Mouse (Mus musculus) G1E (cell line): Measurements from ENCODE around the gene Gm17019. TPM values are rescaled to one million over a fixed set of nuclear protein-coding genes. Genes with fewer than 3 reads are reported as not detected.
"Not testable (repeated sequence)": the region's sequence is repeated elsewhere in the genome, so short reads cannot be mapped to it uniquely, and the experiment has no call there.

Source experiments
- ATAC-seq: 2 replicates; pipeline ENCODE4 v1.8.0; 2016; ENCODE audit warnings: mild to moderate bottlenecking; ENCODE audit not compliant: insufficient number of reproducible peaks, poor library complexity, low FRiP score, severe bottlenecking; ENCODE audit errors: extremely low read depth
- DNase-seq: peaks from one replicate; pipeline ENCODE4 v3.0.0; 2012; ENCODE audit warnings: low spot score
- H3K27me3 ChIP-seq: 2 replicates; pipeline ENCODE4 v1.6.1; 2012; ENCODE audit warnings: mild to moderate bottlenecking, low read length, inconsistent platforms; ENCODE audit not compliant: insufficient read depth
- H3K36me3 ChIP-seq: replicated peaks from 2 replicates; pipeline ENCODE3; 2012; ENCODE audit warnings: mild to moderate bottlenecking, inconsistent platforms
- H3K4me1 ChIP-seq: 2 replicates; pipeline ENCODE4 v1.6.1; 2012; ENCODE audit warnings: low read depth, low read length, inconsistent platforms, mixed read lengths; ENCODE audit not compliant: insufficient read depth
- H3K4me3 ChIP-seq: 2 replicates; pipeline ENCODE4 v1.5.1; 2012; ENCODE audit warnings: low read depth, mild to moderate bottlenecking, inconsistent platforms, low read length, moderate library complexity, mixed read lengths
- H3K9me3 ChIP-seq: replicated peaks from 2 replicates; pipeline ENCODE4 v1.6.1; 2012; ENCODE audit warnings: inconsistent platforms
- polyA plus RNA-seq: library from polyadenylated mRNA; stranded (reverse); fragments of >175 nt; gene quantifications from 2 replicates; pipeline ENCODE4 v1.2.3, GENCODE M21; 2012
- total RNA-seq, 2 experiments: library from RNA; stranded (forward) in 1 of 2; stranded (reverse) in 1 of 2; fragments of 200-1000 nt in 1 of 2; fragments of >200 nt in 1 of 2; fragmentation: Nextera tagmentation in 1 of 2; gene quantifications; 2 replicates each; pipeline ENCODE4 v1.2.3; 2014 to 2017

The Gm17019 gene
- total RNA-seq (2014; fragmentation: Nextera tagmentation): not detected in 2 replicates
- not detected in 2 replicates for total RNA-seq (2017)
- polyA plus RNA-seq: not detected in 2 replicates

DNA sequence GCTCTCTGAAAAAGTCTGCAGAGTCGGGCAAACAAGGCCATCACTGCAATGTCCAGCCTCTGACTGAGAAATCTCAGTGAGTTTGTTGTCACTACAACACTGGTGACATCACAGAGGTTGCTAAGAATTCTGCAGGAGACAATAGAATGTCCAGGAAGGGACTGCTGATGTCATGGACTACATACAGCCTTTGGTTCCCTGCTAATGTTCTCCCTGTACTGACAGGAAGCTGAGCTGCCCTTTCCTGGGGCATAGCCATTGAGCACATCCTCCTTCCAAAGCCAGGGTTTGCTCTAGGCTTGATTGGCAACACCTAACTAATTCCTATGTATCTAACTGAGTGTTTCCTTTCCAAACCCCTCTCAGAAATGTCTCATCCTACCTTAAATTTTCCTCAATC, at the start of gene Gm17019:
Gene Gm17019, minus strand, starts transcription at position 101 of the 400 bp plus-strand sequence.
- H3K36me3 ChIP-seq, H3K27me3 ChIP-seq, H3K4me3 ChIP-seq, H3K4me1 ChIP-seq, DNase-seq, ATAC-seq, H3K9me3 ChIP-seq: not testable (repeated sequence)

DNA sequence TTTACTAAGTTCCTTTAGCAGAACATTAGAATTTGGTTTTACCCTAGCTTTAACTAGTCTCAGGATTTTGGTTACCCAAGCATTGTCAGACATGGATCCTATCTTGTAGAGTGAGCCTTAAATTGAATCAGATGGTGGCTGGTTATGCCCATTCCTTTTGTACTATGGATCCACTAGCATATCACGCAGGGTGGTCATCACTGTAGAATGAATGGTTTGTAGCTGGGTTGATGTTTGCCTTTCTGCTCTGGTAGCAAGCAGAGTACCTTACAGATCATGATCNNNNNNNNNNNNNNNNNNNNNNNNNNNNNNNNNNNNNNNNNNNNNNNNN, 29.6 kb upstream of the Gm17019 start:
- not testable (repeated sequence) for H3K9me3 ChIP-seq, H3K27me3 ChIP-seq, DNase-seq, H3K4me3 ChIP-seq, ATAC-seq, H3K4me1 ChIP-seq, H3K36me3 ChIP-seq

DNA sequence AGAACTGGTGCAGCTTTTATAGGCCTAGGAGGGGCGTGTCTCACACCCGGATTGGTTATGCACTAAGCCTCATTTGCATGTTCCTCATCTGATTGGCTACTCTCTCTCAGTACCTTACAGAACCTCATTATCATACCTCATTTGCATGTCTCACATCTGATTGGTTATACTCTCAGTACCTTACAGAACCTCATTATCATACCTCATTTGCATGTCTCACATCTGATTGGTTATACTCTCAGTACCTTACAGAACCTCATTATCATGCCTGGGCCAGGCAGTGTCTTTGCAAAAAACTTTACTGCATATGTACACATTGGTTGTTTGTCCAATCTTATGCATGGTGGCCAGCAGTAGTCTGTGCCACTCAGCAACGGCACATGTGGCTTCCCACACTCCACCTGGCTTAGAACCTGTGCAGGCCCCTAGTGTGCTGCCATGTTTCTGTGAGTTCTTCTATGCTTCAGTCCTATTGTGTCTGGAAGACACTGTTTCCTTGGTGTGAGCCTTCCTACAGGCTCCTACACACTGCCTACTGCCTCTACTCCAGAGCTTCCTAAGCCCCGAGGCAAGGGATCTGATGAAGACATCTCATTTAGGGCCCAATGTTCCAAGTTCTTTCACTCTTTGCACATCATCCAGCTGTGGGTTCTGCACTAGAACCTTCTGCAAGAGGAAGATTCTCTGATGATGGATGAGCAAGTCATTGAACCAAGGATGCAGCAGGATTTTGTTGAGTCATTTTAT, 29.0 kb upstream of the Gm17019 start:
- H3K36me3 ChIP-seq, H3K4me3 ChIP-seq, DNase-seq, H3K9me3 ChIP-seq, H3K4me1 ChIP-seq, H3K27me3 ChIP-seq: not testable (repeated sequence)
- ATAC-seq: 0 out of 2 replicates have a peak, but pooled peaks have one; percentile 22

DNA sequence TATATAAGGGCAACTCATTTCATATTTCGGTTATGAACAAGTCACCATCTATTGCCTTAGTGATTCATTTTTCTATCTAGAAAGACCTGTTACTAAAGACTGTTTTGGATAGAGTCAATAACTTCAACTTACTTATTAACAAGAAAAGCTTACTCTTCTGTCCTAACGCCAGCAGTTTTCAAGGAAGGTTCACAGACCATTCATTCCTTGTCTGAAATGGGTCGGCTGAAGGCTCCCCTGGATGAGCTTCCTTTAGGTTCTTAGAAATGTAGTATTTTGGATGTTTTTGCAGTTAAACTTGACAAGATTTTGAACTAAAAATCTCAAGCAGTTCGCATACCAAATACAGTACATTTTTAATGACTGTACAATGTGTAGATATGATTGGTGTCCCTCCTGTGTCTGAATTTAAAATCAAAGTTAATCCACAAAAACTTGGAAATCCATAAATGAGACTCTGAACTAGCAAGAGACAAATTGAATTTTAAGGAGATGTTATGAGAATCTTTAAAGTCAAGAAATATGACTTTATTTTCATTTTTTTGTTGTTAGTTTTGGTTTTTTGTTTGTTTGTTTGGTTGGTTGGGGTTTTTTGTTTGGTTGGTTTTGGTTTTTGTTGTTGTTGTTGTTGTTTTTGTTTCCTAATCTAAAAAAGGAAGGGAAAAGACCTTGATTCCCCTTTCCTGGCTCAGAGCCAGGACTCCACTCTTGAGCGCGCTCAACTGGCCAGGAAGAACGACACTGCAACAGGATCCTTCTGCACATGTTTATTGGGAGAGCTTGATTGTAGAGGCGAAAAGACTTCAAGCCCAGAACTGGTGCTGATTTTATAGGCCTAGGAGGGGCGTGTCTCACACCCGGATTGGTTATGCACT, 21.6 kb upstream of the Gm17019 start:
- not testable (repeated sequence) for H3K36me3 ChIP-seq, DNase-seq, ATAC-seq, H3K4me3 ChIP-seq, H3K27me3 ChIP-seq, H3K4me1 ChIP-seq, H3K9me3 ChIP-seq

DNA sequence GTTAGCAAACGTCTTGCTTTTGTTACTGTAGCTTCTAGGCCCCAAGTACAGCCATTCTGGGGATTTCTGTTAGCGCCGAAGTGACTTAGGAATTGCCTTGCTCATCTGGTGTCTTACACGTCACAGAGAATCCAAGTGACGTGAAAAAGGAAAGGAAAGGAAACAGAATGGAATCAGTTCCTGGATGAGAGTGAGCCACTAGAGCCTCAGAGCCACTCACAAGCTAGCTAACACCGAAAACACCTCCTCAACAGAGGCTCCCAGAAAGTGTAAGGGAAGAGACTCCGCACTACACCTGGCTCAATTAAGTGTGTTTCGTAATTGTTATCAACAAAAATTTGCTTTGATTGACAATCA, 20.8 kb upstream of the Gm17019 start:
- peak; percentile 8; the same call in 1 of the 2 replicates for ATAC-seq
- not testable (repeated sequence) for H3K36me3 ChIP-seq, H3K27me3 ChIP-seq, DNase-seq, H3K9me3 ChIP-seq, H3K4me1 ChIP-seq, H3K4me3 ChIP-seq

DNA sequence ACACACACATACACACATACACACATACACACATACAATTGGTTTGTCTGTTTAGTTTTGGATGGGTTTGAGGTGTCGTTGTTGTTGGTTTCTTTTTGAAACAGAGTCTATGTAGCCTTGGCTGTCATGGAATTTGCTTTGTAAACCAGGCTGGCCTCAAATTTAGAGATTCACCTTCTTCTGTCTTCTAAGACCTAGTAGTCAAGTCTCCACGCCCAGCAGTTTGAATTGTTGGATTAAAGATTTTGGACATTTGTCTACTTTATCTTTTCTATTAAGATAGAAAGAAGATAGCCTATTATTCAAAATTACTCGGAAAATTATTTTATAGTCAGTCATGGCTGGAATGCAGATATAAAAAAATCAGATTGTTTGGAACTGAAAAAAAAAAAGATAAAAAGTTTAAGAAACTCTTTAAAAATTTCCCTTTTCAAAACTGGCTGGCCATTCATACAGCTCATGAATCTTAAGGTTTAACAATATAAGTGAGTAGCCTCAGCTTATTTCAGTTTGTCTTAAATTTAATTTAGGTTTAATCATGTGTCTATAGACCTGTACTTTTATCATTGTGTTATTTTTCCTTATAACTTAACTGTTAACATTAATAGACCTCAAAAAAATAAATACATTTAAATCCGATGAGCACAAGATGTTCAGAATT, 20.3 kb upstream of the Gm17019 start:
- not testable (repeated sequence) for ATAC-seq

DNA sequence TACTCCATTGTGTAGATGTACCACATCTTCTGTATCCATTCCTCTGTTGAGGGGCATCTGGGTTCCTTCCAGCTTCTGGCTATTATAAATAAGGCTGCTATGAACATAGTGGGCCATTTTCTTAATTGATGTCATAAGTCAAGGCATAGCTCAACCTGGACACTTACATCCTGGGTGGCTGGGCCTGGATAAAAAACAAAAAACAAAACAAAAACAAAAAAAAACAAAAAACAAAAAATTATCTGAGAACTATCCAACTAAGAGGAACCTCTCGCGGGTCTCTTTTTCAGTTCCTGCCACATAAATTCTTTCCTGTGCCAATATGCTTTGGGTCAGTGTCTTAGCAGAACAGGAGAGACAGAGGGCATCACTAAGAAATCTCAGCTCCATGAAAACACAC, 18.0 kb upstream of the Gm17019 start:
- not testable (repeated sequence) for H3K36me3 ChIP-seq, ATAC-seq, H3K4me1 ChIP-seq, H3K9me3 ChIP-seq, DNase-seq, H3K4me3 ChIP-seq, H3K27me3 ChIP-seq

More for the DNA sequence above, 20.3 kb upstream of the Gm17019 start:
- not testable (repeated sequence) for H3K27me3 ChIP-seq, H3K4me1 ChIP-seq, DNase-seq, H3K36me3 ChIP-seq, H3K4me3 ChIP-seq, H3K9me3 ChIP-seq

DNA sequence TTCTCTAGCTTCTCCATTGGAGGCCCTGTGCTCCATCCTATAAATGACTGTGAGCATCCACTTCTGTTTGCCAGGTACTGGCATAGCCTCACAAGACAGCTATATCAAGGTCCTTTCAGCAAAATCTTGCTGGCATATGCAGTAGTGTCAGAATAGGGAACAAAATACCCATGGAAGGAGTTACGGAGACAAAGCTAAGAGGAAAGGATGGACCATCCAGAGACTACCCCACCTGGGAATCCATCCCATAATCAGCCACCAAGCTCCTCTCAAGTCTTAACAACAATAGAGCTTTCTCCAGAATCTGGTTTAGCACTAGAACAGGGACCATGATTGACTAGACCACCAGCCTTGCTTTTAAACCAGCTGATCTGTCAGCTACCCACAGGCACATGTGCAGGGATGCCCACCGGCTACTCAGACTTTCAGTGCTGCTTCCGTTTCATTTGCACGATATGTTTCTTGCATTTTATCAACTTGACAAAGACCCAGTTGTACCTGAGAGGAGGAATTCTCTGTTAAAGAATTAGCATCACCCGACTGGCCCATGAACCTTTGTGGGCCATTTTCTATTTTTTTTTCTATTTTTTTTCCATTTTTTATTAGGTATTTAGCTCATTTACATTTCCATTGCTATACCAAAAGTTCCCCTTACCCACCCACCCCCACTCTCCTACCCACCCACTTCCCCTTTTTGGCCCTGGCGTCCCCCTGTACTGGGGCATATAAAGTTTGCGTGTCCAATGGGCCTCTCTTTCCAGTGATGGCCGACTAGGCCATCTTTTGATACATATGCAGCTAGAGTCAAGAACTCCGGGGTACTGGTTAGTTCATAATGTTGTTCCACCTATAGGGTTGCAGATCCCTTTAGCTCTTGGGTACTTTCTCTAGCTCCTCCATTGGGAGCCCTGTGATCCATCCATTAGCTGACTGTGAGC, 12.3 kb upstream of the Gm17019 start:
- not testable (repeated sequence) for H3K36me3 ChIP-seq, H3K27me3 ChIP-seq, H3K4me1 ChIP-seq, DNase-seq, ATAC-seq, H3K9me3 ChIP-seq, H3K4me3 ChIP-seq

DNA sequence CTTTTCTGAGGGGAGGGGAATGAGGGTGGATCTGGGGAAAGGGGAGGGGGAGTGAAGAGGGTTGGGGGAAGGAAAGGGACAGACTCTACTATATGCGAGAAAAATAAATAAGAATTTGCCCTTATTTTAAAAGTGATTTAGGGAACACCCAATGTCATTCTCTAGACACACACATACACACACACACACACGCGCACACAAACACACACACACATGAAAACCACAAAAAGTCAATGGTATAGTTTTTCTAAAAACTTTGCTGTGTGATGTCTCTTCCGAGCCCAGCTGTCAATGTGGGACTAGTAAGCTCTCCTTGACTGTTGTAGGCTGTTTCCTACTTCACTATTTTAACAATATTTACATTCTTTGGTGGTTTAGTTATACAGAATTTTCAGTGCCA, 8.0 kb upstream of the Gm17019 start:
- H3K36me3 ChIP-seq: not testable (repeated sequence)

DNA sequence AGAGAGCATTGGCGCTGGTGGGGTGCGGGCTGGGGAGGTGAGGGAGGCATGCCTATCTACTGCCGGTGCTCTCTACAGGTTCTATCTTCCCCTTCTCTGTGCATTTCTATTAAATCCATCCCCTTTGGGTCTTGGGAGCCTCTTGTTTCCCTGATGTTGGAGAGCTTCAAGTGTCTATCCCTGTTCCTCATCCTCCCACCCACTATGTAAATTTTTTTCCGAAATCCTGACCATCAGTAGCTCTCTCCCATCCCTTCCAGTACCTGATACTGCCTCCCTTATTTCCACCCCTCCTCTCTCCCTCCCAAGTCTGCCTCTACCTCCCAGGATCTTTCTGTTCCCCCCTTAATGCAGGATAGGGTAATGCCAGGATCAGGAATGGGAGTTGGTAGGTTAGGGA, 7.2 kb upstream of the Gm17019 start:
- H3K36me3 ChIP-seq, H3K4me1 ChIP-seq, DNase-seq, H3K9me3 ChIP-seq, H3K4me3 ChIP-seq, H3K27me3 ChIP-seq: not testable (repeated sequence)
- 0 out of 2 replicates have a peak, but pooled peaks have one; percentile 34 for ATAC-seq

More for the DNA sequence above, 8.0 kb upstream of the Gm17019 start:
- DNase-seq, H3K9me3 ChIP-seq, H3K4me1 ChIP-seq, H3K4me3 ChIP-seq, H3K27me3 ChIP-seq, ATAC-seq: not testable (repeated sequence)

DNA sequence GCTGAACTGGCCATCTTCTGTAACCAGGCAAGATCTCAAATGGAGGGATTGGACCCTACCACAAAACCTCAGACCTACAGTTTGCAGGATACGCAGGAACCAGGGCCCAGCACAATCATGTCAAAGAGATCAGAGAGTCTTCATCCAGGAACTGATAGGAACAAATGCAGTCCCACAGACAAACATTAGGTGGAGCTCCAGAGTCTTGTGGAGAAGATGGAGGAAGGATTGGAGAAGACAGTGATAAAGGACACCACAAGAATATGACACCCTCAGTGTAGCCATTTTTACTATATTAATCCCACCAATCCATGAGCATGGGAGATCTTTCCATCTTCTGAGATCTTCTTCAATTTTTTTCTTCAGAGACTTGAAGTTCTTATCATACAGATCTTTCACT, 8.5 kb downstream of the Gm17019 start:
- not testable (repeated sequence) for H3K9me3 ChIP-seq, DNase-seq, ATAC-seq, H3K27me3 ChIP-seq, H3K4me1 ChIP-seq, H3K4me3 ChIP-seq, H3K36me3 ChIP-seq
